Mouse (Mus musculus) testis, adult 2 months (tissue): Measurements from ENCODE around the gene Glce.

Experiments used
- CTCF ChIP-seq: fragments of 200-500 bp; IDR thresholded peaks from 2 replicates; pipeline ENCODE4 v1.5.1; 2012; ENCODE audit warnings: low read depth, mild to moderate bottlenecking, inconsistent platforms, low read length, moderate library complexity; ENCODE audit not compliant: control insufficient read depth, insufficient read depth, insufficient replicate concordance
- POLR2A ChIP-seq: fragments of 200-500 bp; IDR thresholded peaks from 2 replicates; pipeline ENCODE4 v1.6.1; 2012; ENCODE audit warnings: low read depth, mild to moderate bottlenecking, inconsistent platforms, low read length, moderate library complexity; ENCODE audit not compliant: control insufficient read depth

DNA sequence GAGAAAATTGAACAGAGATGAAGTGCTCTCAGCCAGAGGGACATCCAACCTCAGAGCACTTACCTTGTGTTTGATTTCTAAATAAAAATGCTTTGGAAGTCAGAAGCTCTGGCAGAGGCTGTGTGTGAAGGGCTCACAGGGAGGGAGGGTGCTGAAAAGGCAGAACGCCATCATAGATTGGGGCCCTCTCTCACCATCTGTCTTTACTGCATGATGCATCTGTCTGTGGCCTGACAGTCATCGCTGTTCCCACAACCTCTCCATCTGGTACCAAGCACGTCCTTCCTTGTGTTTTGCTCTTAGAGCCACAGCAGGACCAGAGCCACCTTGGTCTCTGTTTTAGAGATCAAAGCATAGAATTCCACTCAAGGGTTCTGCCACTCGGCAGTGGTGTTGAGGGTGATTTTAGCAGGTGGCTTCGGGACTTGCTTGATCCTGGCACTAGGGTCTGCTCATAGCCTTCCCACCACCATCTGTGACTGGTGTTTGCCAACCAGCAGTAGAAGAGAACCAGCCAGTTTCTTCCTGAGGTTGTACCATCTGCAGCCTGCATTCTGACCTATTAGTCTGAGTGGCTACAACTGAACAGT, 3.6 kb upstream of the Glce start:
- TF ChIP-seq CTCF (no peak), POLR2A (no peak)
